Mouse (Mus musculus): Measurements from ENCODE around the gene Epb41l5.
A peak's percentile ranks its signal among the peaks of the same experiment; 100 is the strongest.

Epb41l5 gene

GRCm38 (mm10) chr1:119497346-119498004 lies 151.3 kb downstream of the Epb41l5 start:
- DNase-seq = no peak

- peak; percentile 84 to 90 for DNase-seq
Observed at GRCm38 (mm10) chr1:119495396-119495775, 153.4 kb downstream of the Epb41l5 start.

All from cerebellum, adult 18-20 months (tissue).